Mouse (Mus musculus): ENCODE measurements around the gene Morc4. TPM values are rescaled to one million over a fixed set of nuclear protein-coding genes. Genes with fewer than 3 reads are reported as not detected.
A peak's percentile ranks its signal among the peaks of the same experiment; 100 is the strongest.

The Morc4 gene
- polyA plus RNA-seq (2015; fragmentation: Nextera tagmentation; extraction: Ambion mirVana), result 11.9 and 18.0 TPM in 2 replicates

DNA sequence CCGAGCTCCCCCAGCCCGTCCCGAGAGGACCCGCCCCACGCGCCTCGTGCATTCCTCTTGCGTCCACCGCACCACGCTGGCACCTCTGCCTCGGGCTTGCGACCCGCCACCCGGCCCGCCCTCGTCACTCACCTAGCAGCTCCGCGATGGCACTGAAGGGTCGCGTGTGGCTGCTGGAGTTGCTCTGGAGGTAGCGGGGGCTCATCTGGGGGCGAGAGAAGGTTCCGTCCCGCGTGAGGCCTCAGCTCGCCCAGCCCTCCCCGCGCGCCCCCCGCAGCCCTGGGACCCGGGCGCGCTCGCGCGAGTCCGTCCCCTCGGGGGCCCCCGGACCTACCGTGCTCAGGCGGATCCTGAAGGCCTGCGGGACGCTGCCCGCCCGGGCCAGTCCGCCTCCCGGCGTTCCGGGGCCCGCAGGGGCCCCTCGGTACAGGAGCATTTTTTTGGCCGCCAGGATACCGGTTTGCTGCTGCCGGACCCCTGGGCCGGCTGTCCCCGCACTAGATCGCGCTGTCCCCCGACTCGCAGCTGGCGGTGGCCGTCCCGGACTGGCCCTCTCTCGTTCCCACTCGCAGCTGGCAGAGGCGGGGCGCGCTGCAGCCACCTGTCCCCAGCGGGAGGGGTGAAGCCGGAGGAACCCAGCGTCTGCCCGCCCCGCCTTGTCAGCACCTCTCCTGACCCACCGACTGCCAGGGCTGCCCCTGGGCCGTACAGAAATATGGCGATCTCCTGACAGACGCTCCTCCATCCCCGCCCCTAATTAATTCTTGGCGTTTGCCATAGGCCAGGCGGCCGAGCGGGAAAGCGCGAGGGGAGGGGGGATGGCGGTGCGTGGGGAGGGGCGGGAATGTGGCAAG, at the start of gene Morc4:
Morc4 (minus strand) TSS at position 740 of the 854 bp plus-strand sequence.
- H3K27ac ChIP-seq (ENCODE audit: low read length), result peak within 1 kb of the TSS; percentile 42; the same call in 1 of the 2 replicates

DNA sequence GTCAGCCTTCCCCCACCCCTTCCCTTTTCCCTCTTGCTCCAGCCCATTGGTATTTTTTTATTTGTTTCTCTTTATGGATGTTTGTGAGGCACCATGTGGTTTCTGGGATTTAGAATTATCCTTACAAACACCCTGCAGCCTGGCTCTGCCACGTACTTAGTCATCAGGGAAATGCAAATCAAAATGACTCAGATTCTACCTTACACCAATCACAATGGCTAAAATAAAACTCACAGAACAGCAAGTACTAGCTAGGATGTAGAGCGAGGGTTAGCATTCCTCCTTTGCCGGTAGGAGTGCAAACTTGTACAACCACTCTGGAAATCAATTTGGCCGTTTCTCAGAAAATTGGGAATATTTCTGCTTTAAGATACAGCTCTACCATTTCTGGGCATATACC, 49.1 kb upstream of the Morc4 start:
- ATAC-seq (ENCODE audit: insufficient read depth, low FRiP score), result no peak
- WGBS, result 81% methylated on average over 4 of the region's 4 CpGs
- no peaks in the 10 kb centered on the region for H3K9me3 ChIP-seq (replicated peaks; ENCODE audit: control insufficient read depth, low read length)
- H3K27ac ChIP-seq (ENCODE audit: low read length), result no peak overlapping the region
- no peaks in the 10 kb centered on the region for H3K4me1 ChIP-seq (ENCODE audit: control insufficient read depth, insufficient read depth, low read length)
- no peak overlapping the region for H3K4me2 ChIP-seq (ENCODE audit: low read depth, low read length)
- no peaks in the 10 kb centered on the region for H3K36me3 ChIP-seq (ENCODE audit: control insufficient read depth, insufficient read depth, low read length)
- H3K27me3 ChIP-seq (ENCODE audit: control insufficient read depth, insufficient read depth, low read length), result no peaks in the 10 kb centered on the region
- no peak overlapping the region for H3K4me3 ChIP-seq (replicated peaks; ENCODE audit: low read length)
- H3K9ac ChIP-seq (ENCODE audit: low read length), result no peak overlapping the region

More for the DNA sequence above, at the start of gene Morc4:
- H3K36me3 ChIP-seq (ENCODE audit: control insufficient read depth, insufficient read depth, low read length), result no peaks in the 10 kb centered on the region
- ATAC-seq (ENCODE audit: insufficient read depth, low FRiP score), result peak; percentile 86
- peak within 1 kb of the TSS; percentile 64 for H3K4me3 ChIP-seq (replicated peaks; ENCODE audit: low read length)
- 20% methylated on average over 51 of the region's 87 CpGs for WGBS
- peak within 1 kb of the TSS; percentile 63 for H3K4me2 ChIP-seq (ENCODE audit: low read depth, low read length)
- no peaks in the 10 kb centered on the region for H3K4me1 ChIP-seq (ENCODE audit: control insufficient read depth, insufficient read depth, low read length)
- peak within 1 kb of the TSS; percentile 76 for H3K9ac ChIP-seq (ENCODE audit: low read length)
- no peaks in the 10 kb centered on the region for H3K9me3 ChIP-seq (replicated peaks; ENCODE audit: control insufficient read depth, low read length)
- H3K27me3 ChIP-seq (ENCODE audit: control insufficient read depth, insufficient read depth, low read length), result peaks cover 4% of the 10 kb centered on the region; the same call in 1 of the 2 replicates

DNA sequence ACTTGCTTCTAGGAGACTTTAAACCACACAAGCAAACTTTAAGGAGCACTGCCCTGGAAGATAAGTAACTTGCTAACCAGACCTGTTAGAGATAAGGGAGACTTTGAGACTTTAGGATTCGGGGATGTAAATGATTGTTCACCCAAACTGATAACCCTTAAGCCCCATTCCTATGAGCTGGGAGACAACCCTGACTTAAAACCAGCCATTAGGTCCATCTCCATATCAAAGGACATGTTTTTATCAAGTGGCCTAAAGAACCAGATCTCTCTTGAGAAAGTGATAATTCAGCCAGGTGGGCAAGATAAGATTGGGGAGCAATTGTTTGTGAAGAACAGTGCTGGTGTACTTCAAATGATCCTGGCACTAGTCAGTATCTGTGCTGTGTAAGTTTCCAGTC, 19.9 kb upstream of the Morc4 start:
- H3K9me3 ChIP-seq (replicated peaks; ENCODE audit: control insufficient read depth, low read length), result no peaks in the 10 kb centered on the region
- H3K4me3 ChIP-seq (replicated peaks; ENCODE audit: low read length), result no peak overlapping the region
- H3K27me3 ChIP-seq (ENCODE audit: control insufficient read depth, insufficient read depth, low read length), result peaks cover 5% of the 10 kb centered on the region; the same call in 1 of the 2 replicates
- H3K4me1 ChIP-seq (ENCODE audit: control insufficient read depth, insufficient read depth, low read length), result no peaks in the 10 kb centered on the region
- no peak overlapping the region for H3K27ac ChIP-seq (ENCODE audit: low read length)
- ATAC-seq (ENCODE audit: insufficient read depth, low FRiP score), result no peak
- WGBS, result 31% methylated on average over 1 of the region's 1 CpGs
- no peaks in the 10 kb centered on the region for H3K36me3 ChIP-seq (ENCODE audit: control insufficient read depth, insufficient read depth, low read length)
- no peak overlapping the region for H3K4me2 ChIP-seq (ENCODE audit: low read depth, low read length)
- H3K9ac ChIP-seq (ENCODE audit: low read length), result no peak overlapping the region

DNA sequence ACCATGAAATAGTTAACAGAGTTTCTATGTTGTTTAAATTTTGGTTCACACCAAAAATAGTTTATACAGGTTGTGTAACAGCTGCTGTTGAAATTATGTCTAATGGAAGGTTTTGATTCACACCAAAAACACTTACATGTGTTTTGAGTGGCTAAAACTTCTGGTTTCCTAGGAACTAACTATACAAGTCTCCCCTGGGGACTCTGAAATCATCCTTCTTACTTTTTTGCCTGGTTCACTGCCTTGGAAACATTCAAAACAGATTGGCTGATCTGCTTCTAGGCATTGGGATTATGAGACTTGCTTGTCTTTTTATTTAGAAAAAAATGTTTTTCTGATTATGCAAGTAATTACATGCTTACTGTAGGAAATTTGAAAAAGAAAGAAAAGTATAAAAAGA, 11.7 kb upstream of the Morc4 start:
- H3K4me3 ChIP-seq (replicated peaks; ENCODE audit: low read length), result no peak overlapping the region
- no peak overlapping the region for H3K4me2 ChIP-seq (ENCODE audit: low read depth, low read length)
- ATAC-seq (ENCODE audit: insufficient read depth, low FRiP score), result no peak
- H3K27me3 ChIP-seq (ENCODE audit: control insufficient read depth, insufficient read depth, low read length), result peaks cover 8% of the 10 kb centered on the region; the same call in 1 of the 2 replicates
- no peaks in the 10 kb centered on the region for H3K36me3 ChIP-seq (ENCODE audit: control insufficient read depth, insufficient read depth, low read length)
- H3K9ac ChIP-seq (ENCODE audit: low read length), result no peak overlapping the region
- no peaks in the 10 kb centered on the region for H3K9me3 ChIP-seq (replicated peaks; ENCODE audit: control insufficient read depth, low read length)
- no peaks in the 10 kb centered on the region for H3K4me1 ChIP-seq (ENCODE audit: control insufficient read depth, insufficient read depth, low read length)
- no peak overlapping the region for H3K27ac ChIP-seq (ENCODE audit: low read length)

DNA sequence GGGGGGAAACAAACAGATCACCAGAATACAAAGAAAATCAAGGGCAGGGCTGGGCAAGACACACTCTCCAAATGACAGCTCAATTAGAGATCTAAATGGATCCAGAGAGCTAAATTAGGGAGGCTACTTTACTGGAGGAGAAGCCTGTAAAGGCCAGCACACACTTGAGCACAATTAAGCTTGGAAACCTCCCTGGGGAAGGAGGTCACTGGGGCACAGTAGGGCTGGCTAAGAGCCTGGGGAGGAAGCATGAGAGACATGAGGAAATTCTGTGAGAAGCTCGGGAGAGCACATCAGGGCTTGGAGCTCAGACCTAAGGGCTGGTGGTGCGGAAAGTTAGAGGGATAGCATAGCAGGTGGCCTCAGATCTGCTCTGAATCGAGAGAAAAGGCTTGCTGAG, 6.5 kb upstream of the Morc4 start:
- Histone ChIP-seq H3K4me3 (replicated peaks; ENCODE audit: low read length) (no peak overlapping the region), H3K4me2 (ENCODE audit: low read depth, low read length) (no peak overlapping the region), H3K9ac (ENCODE audit: low read length) (no peak overlapping the region), H3K9me3 (replicated peaks; ENCODE audit: control insufficient read depth, low read length) (no peaks in the 10 kb centered on the region), H3K27ac (ENCODE audit: low read length) (no peak overlapping the region), H3K4me1 (ENCODE audit: control insufficient read depth, insufficient read depth, low read length) (no peaks in the 10 kb centered on the region), H3K36me3 (ENCODE audit: control insufficient read depth, insufficient read depth, low read length) (no peaks in the 10 kb centered on the region), H3K27me3 (ENCODE audit: control insufficient read depth, insufficient read depth, low read length) (peaks cover 16% of the 10 kb centered on the region; the same call in 1 of the 2 replicates)
- ATAC-seq (ENCODE audit: insufficient read depth, low FRiP score), result no peak
- 36% methylated on average over 3 of the region's 3 CpGs for WGBS

DNA sequence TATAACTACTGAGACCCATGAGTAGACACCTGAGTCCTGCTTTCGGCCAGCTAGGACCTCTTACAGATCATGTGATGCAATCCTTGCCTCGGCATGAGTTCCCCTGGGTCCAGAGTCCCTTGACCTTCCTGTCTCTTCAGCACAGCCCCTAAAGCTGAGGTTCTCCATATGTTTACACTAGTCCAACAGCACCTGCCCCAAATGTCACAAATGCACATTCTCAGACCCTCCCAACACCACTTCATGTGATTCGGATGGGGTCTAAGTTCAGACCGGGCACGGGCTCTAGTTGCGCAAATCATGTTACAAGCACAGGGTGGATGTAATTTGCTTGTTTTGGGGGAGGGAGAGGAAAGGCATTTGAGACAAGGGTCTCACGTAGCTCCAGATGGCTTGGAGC, 5.6 kb upstream of the Morc4 start:
- H3K4me3 ChIP-seq (replicated peaks; ENCODE audit: low read length), result no peak overlapping the region
- H3K27ac ChIP-seq (ENCODE audit: low read length), result no peak overlapping the region
- no peak for ATAC-seq (ENCODE audit: insufficient read depth, low FRiP score)
- 72% methylated on average over 7 of the region's 7 CpGs for WGBS
- no peak overlapping the region for H3K9ac ChIP-seq (ENCODE audit: low read length)
- H3K36me3 ChIP-seq (ENCODE audit: control insufficient read depth, insufficient read depth, low read length), result no peaks in the 10 kb centered on the region
- H3K4me2 ChIP-seq (ENCODE audit: low read depth, low read length), result no peak overlapping the region
- H3K4me1 ChIP-seq (ENCODE audit: control insufficient read depth, insufficient read depth, low read length), result no peaks in the 10 kb centered on the region
- H3K9me3 ChIP-seq (replicated peaks; ENCODE audit: control insufficient read depth, low read length), result no peaks in the 10 kb centered on the region
- peaks cover 16% of the 10 kb centered on the region; the same call in 1 of the 2 replicates for H3K27me3 ChIP-seq (ENCODE audit: control insufficient read depth, insufficient read depth, low read length)

DNA sequence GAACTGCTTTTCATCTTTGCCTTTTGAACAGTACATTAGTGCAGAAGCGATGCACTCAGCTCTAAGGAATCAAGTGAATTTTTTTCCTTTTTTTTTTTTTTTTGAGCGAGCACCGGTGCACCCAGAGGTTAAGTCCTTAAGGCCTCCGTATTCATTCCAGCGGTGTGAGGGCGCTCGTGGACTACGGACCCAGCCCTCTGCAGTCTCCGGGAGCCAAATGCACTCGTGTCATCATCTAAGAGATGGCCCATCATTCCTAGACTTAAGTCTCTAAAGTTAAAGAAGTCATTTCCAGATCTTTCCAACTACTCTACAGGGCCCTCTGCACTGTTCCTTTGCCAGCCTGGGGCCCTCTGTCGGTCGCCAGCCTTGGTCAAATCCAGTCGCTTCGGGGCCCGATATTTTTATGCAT, 1.2 kb downstream of the Morc4 start:
- H3K4me2 ChIP-seq (ENCODE audit: low read depth, low read length), result peak overlapping the region; percentile 63
- no peaks in the 10 kb centered on the region for H3K36me3 ChIP-seq (ENCODE audit: control insufficient read depth, insufficient read depth, low read length)
- H3K27ac ChIP-seq (ENCODE audit: low read length), result no peak overlapping the region
- no peaks in the 10 kb centered on the region for H3K4me1 ChIP-seq (ENCODE audit: control insufficient read depth, insufficient read depth, low read length)
- 22% methylated on average over 15 of the region's 15 CpGs for WGBS
- H3K4me3 ChIP-seq (replicated peaks; ENCODE audit: low read length), result peak overlapping the region; percentile 64
- H3K27me3 ChIP-seq (ENCODE audit: control insufficient read depth, insufficient read depth, low read length), result peaks cover 4% of the 10 kb centered on the region; the same call in 1 of the 2 replicates
- H3K9me3 ChIP-seq (replicated peaks; ENCODE audit: control insufficient read depth, low read length), result no peaks in the 10 kb centered on the region
- ATAC-seq (ENCODE audit: insufficient read depth, low FRiP score), result peak; percentile 53; the same call in 1 of the 2 replicates
- H3K9ac ChIP-seq (ENCODE audit: low read length), result peak overlapping the region; percentile 76

DNA sequence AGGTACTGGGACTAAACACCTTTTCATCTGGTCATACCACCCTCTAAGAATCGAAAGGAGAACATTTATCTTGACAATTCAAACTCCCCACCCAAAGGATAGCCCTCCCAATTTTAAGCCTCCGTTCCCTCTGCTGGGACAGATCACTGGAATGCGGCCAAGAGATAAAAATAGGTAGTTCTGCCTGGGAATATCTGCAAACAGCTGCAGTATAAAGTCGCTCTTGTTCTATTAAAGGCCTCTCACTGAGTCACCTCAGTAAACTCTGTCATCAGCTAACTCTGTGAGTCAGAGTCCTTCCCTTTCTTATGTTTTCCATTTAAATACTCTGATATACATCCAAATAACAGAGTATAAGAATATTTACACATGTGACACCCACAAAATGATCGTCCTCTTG, 12.1 kb downstream of the Morc4 start:
- no peaks in the 10 kb centered on the region for H3K36me3 ChIP-seq (ENCODE audit: control insufficient read depth, insufficient read depth, low read length)
- no peak overlapping the region for H3K4me2 ChIP-seq (ENCODE audit: low read depth, low read length)
- no peak overlapping the region for H3K27ac ChIP-seq (ENCODE audit: low read length)
- no peaks in the 10 kb centered on the region for H3K4me1 ChIP-seq (ENCODE audit: control insufficient read depth, insufficient read depth, low read length)
- no peaks in the 10 kb centered on the region for H3K9me3 ChIP-seq (replicated peaks; ENCODE audit: control insufficient read depth, low read length)
- H3K9ac ChIP-seq (ENCODE audit: low read length), result no peak overlapping the region
- ATAC-seq (ENCODE audit: insufficient read depth, low FRiP score), result peak; percentile 50; the same call in 1 of the 2 replicates
- no peaks in the 10 kb centered on the region for H3K27me3 ChIP-seq (ENCODE audit: control insufficient read depth, insufficient read depth, low read length)
- WGBS, result 60% methylated on average over 5 of the region's 5 CpGs
- H3K4me3 ChIP-seq (replicated peaks; ENCODE audit: low read length), result no peak overlapping the region

DNA sequence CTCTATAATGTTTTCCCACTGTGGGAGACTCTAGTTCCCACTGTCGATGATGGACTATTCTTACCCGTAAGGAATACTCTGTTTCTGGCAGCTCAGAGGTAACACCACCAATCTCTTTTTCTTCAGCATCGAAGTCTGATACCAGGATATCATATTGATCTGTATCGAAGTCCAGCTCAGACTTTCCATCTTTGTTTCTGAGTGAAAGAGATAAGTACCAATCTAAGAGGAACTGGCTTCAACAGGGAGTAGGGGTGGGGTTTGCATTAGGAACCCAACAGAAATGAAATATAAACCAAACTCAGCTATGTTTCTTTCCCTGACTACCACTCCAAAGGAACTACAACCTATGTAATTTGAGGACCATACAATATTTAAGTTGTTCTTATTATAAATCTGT, 16.7 kb downstream of the Morc4 start:
- no peak for ATAC-seq (ENCODE audit: insufficient read depth, low FRiP score)
- Histone ChIP-seq H3K27me3 (ENCODE audit: control insufficient read depth, insufficient read depth, low read length) (no peaks in the 10 kb centered on the region), H3K4me2 (ENCODE audit: low read depth, low read length) (no peak overlapping the region), H3K9me3 (replicated peaks; ENCODE audit: control insufficient read depth, low read length) (no peaks in the 10 kb centered on the region), H3K4me1 (ENCODE audit: control insufficient read depth, insufficient read depth, low read length) (no peaks in the 10 kb centered on the region), H3K4me3 (replicated peaks; ENCODE audit: low read length) (no peak overlapping the region), H3K27ac (ENCODE audit: low read length) (no peak overlapping the region), H3K9ac (ENCODE audit: low read length) (no peak overlapping the region), H3K36me3 (ENCODE audit: control insufficient read depth, insufficient read depth, low read length) (no peaks in the 10 kb centered on the region)
- WGBS, result 81% methylated on average over 4 of the region's 4 CpGs

All from stomach, embryonic 16.5 days (tissue).